Mouse (Mus musculus): ENCODE data around the gene Sec13.
A peak's percentile ranks its signal among the peaks of the same experiment; 100 is the strongest.

DNA sequence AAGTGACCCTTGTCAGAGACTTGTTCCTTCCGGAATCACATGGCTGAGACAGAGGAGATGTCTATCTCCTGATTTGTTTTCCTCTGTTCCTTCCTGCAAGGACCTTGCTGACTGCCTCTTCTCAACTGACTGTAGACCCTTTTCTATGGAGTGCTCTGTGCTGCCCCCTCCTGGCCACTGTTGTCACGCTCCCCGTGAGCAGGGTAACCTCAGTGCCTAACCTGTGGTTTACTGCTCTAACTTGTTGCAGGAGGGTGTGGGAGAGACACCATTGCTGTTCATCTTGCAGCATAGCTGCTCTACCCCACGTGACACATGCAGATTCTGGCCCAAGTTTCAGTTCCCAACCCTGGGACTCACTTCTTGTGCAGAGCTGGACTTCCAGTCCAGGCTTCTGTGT is 59.3 kb downstream of the Sec13 start:
- TF ChIP-seq CTCF (IDR thresholded peaks at IDR 0.05; ENCODE audit: insufficient read depth, low read length) (peak; percentile 88), POLR2A (IDR thresholded peaks at IDR 0.05; ENCODE audit: borderline replicate concordance, extremely low read depth, low read depth, low read length) (no peak)
